Mouse (Mus musculus): Measurements from ENCODE around the gene Hist1h3e. TPM values are rescaled to one million over a fixed set of nuclear protein-coding genes. Genes with fewer than 3 reads are reported as not detected.

The Hist1h3e gene
- polyA plus RNA-seq, 1 experiment from 2014 or later = 0.56 TPM

Other genes starting within 250 kb of the Hist1h3e start
- gene Zfp322a, start 193.2 kb downstream of the Hist1h3e start, polyA plus RNA-seq (2014; fragmentation: Illumina TruSeq; extraction: RNeasy Lipid Tissue Mini Kit (QIAGEN cat#74804); ENCODE audit: low replicate concordance) = 62.6 TPM
- 1.4 TPM for gene Abt1, start 138.5 kb downstream of the Hist1h3e start, polyA plus RNA-seq (2014; fragmentation: Illumina TruSeq; extraction: RNeasy Lipid Tissue Mini Kit (QIAGEN cat#74804); ENCODE audit: low replicate concordance)
- not detected for gene Btn1a1, start 96.5 kb downstream of the Hist1h3e start, polyA plus RNA-seq (2014; fragmentation: Illumina TruSeq; extraction: RNeasy Lipid Tissue Mini Kit (QIAGEN cat#74804); ENCODE audit: low replicate concordance)
- not detected for gene Btn2a2, start 73.5 kb downstream of the Hist1h3e start, polyA plus RNA-seq (2014; fragmentation: Illumina TruSeq; extraction: RNeasy Lipid Tissue Mini Kit (QIAGEN cat#74804); ENCODE audit: low replicate concordance)
- gene Hist1h4h, start 31.3 kb downstream of the Hist1h3e start, polyA plus RNA-seq (2014; fragmentation: Illumina TruSeq; extraction: RNeasy Lipid Tissue Mini Kit (QIAGEN cat#74804); ENCODE audit: low replicate concordance) = not detected
- gene Hist1h2af, start 28.5 kb downstream of the Hist1h3e start, polyA plus RNA-seq (2014; fragmentation: Illumina TruSeq; extraction: RNeasy Lipid Tissue Mini Kit (QIAGEN cat#74804); ENCODE audit: low replicate concordance) = not detected
- not detected for gene Hist1h3g, start 26.9 kb downstream of the Hist1h3e start, polyA plus RNA-seq (2014; fragmentation: Illumina TruSeq; extraction: RNeasy Lipid Tissue Mini Kit (QIAGEN cat#74804); ENCODE audit: low replicate concordance)
- gene Hist1h2bh, start 19.0 kb downstream of the Hist1h3e start, polyA plus RNA-seq (2014; fragmentation: Illumina TruSeq; extraction: RNeasy Lipid Tissue Mini Kit (QIAGEN cat#74804); ENCODE audit: low replicate concordance) = 0.59 TPM
- gene Hist1h3f, start 18.3 kb downstream of the Hist1h3e start, polyA plus RNA-seq (2014; fragmentation: Illumina TruSeq; extraction: RNeasy Lipid Tissue Mini Kit (QIAGEN cat#74804); ENCODE audit: low replicate concordance) = not detected
- gene Hist1h4f, start 10.7 kb downstream of the Hist1h3e start, polyA plus RNA-seq (2014; fragmentation: Illumina TruSeq; extraction: RNeasy Lipid Tissue Mini Kit (QIAGEN cat#74804); ENCODE audit: low replicate concordance) = not detected
- gene Hist1h1d, start 9.1 kb downstream of the Hist1h3e start, polyA plus RNA-seq (2014; fragmentation: Illumina TruSeq; extraction: RNeasy Lipid Tissue Mini Kit (QIAGEN cat#74804); ENCODE audit: low replicate concordance) = 0.52 TPM
- 0.97 TPM for gene Hist1h2ae, start 8.9 kb upstream of the Hist1h3e start, polyA plus RNA-seq (2014; fragmentation: Illumina TruSeq; extraction: RNeasy Lipid Tissue Mini Kit (QIAGEN cat#74804); ENCODE audit: low replicate concordance)
- gene Hist1h2bg, start 9.0 kb upstream of the Hist1h3e start, polyA plus RNA-seq (2014; fragmentation: Illumina TruSeq; extraction: RNeasy Lipid Tissue Mini Kit (QIAGEN cat#74804); ENCODE audit: low replicate concordance) = 0.85 TPM
- not detected for gene Hist1h2bf, start 11.8 kb upstream of the Hist1h3e start, polyA plus RNA-seq (2014; fragmentation: Illumina TruSeq; extraction: RNeasy Lipid Tissue Mini Kit (QIAGEN cat#74804); ENCODE audit: low replicate concordance)
- gene Hist1h2ad, start 12.0 kb upstream of the Hist1h3e start, polyA plus RNA-seq (2014; fragmentation: Illumina TruSeq; extraction: RNeasy Lipid Tissue Mini Kit (QIAGEN cat#74804); ENCODE audit: low replicate concordance) = not detected
- gene Hist1h3d, start 13.4 kb upstream of the Hist1h3e start, polyA plus RNA-seq (2014; fragmentation: Illumina TruSeq; extraction: RNeasy Lipid Tissue Mini Kit (QIAGEN cat#74804); ENCODE audit: low replicate concordance) = 1.4 TPM
- 0.67 TPM for gene Hist1h4d, start 19.2 kb upstream of the Hist1h3e start, polyA plus RNA-seq (2014; fragmentation: Illumina TruSeq; extraction: RNeasy Lipid Tissue Mini Kit (QIAGEN cat#74804); ENCODE audit: low replicate concordance)
- 2.2 TPM for gene Hist1h2be, start 58.8 kb upstream of the Hist1h3e start, polyA plus RNA-seq (2014; fragmentation: Illumina TruSeq; extraction: RNeasy Lipid Tissue Mini Kit (QIAGEN cat#74804); ENCODE audit: low replicate concordance)
- gene Hist1h1e, start 60.2 kb upstream of the Hist1h3e start, polyA plus RNA-seq (2014; fragmentation: Illumina TruSeq; extraction: RNeasy Lipid Tissue Mini Kit (QIAGEN cat#74804); ENCODE audit: low replicate concordance) = 0.30 TPM
- gene Hist1h2ac, start 121.6 kb upstream of the Hist1h3e start, polyA plus RNA-seq (2014; fragmentation: Illumina TruSeq; extraction: RNeasy Lipid Tissue Mini Kit (QIAGEN cat#74804); ENCODE audit: low replicate concordance) = 1.2 TPM
- 239 TPM for gene Hist1h2bc, start 121.8 kb upstream of the Hist1h3e start, polyA plus RNA-seq (2014; fragmentation: Illumina TruSeq; extraction: RNeasy Lipid Tissue Mini Kit (QIAGEN cat#74804); ENCODE audit: low replicate concordance)
- gene Hist1h1t, start 133.4 kb upstream of the Hist1h3e start, polyA plus RNA-seq (2014; fragmentation: Illumina TruSeq; extraction: RNeasy Lipid Tissue Mini Kit (QIAGEN cat#74804); ENCODE audit: low replicate concordance) = not detected
- 1.6 TPM for gene Hist1h4c, start 136.1 kb upstream of the Hist1h3e start, polyA plus RNA-seq (2014; fragmentation: Illumina TruSeq; extraction: RNeasy Lipid Tissue Mini Kit (QIAGEN cat#74804); ENCODE audit: low replicate concordance)
- 13.5 TPM for gene Hfe, start 148.5 kb upstream of the Hist1h3e start, polyA plus RNA-seq (2014; fragmentation: Illumina TruSeq; extraction: RNeasy Lipid Tissue Mini Kit (QIAGEN cat#74804); ENCODE audit: low replicate concordance)
- gene Hist1h1c, start 176.4 kb upstream of the Hist1h3e start, polyA plus RNA-seq (2014; fragmentation: Illumina TruSeq; extraction: RNeasy Lipid Tissue Mini Kit (QIAGEN cat#74804); ENCODE audit: low replicate concordance) = 15.6 TPM
- not detected for gene Hist1h3c, start 183.2 kb upstream of the Hist1h3e start, polyA plus RNA-seq (2014; fragmentation: Illumina TruSeq; extraction: RNeasy Lipid Tissue Mini Kit (QIAGEN cat#74804); ENCODE audit: low replicate concordance)
- gene Hist1h2bb, start 184.4 kb upstream of the Hist1h3e start, polyA plus RNA-seq (2014; fragmentation: Illumina TruSeq; extraction: RNeasy Lipid Tissue Mini Kit (QIAGEN cat#74804); ENCODE audit: low replicate concordance) = not detected
- not detected for gene Hist1h2ab, start 188.8 kb upstream of the Hist1h3e start, polyA plus RNA-seq (2014; fragmentation: Illumina TruSeq; extraction: RNeasy Lipid Tissue Mini Kit (QIAGEN cat#74804); ENCODE audit: low replicate concordance)
- gene Hist1h3b, start 189.9 kb upstream of the Hist1h3e start, polyA plus RNA-seq (2014; fragmentation: Illumina TruSeq; extraction: RNeasy Lipid Tissue Mini Kit (QIAGEN cat#74804); ENCODE audit: low replicate concordance) = not detected
- not detected for gene Hist1h4b, start 194.6 kb upstream of the Hist1h3e start, polyA plus RNA-seq (2014; fragmentation: Illumina TruSeq; extraction: RNeasy Lipid Tissue Mini Kit (QIAGEN cat#74804); ENCODE audit: low replicate concordance)
- gene Hist1h4a, start 198.9 kb upstream of the Hist1h3e start, polyA plus RNA-seq (2014; fragmentation: Illumina TruSeq; extraction: RNeasy Lipid Tissue Mini Kit (QIAGEN cat#74804); ENCODE audit: low replicate concordance) = not detected
- not detected for gene Hist1h3a, start 200.0 kb upstream of the Hist1h3e start, polyA plus RNA-seq (2014; fragmentation: Illumina TruSeq; extraction: RNeasy Lipid Tissue Mini Kit (QIAGEN cat#74804); ENCODE audit: low replicate concordance)
- gene Hist1h1a, start 201.3 kb upstream of the Hist1h3e start, polyA plus RNA-seq (2014; fragmentation: Illumina TruSeq; extraction: RNeasy Lipid Tissue Mini Kit (QIAGEN cat#74804); ENCODE audit: low replicate concordance) = not detected
- gene Trim38, start 207.5 kb upstream of the Hist1h3e start, polyA plus RNA-seq (2014; fragmentation: Illumina TruSeq; extraction: RNeasy Lipid Tissue Mini Kit (QIAGEN cat#74804); ENCODE audit: low replicate concordance) = 67.0 TPM
- 0.33 TPM for gene Slc17a2, start 244.6 kb upstream of the Hist1h3e start, polyA plus RNA-seq (2014; fragmentation: Illumina TruSeq; extraction: RNeasy Lipid Tissue Mini Kit (QIAGEN cat#74804); ENCODE audit: low replicate concordance)